Mouse (Mus musculus) frontal cortex, adult 2 months (tissue): Measurements from ENCODE around the gene Rnasel. TPM values are rescaled to one million over a fixed set of nuclear protein-coding genes. Genes with fewer than 3 reads are reported as not detected.
A peak's percentile ranks its signal among the peaks of the same experiment; 100 is the strongest.

Experiments
- DNase-seq, 2 experiments: peaks; one replicate each; pipeline ENCODE4 v3.0.0; 2022; ENCODE audit warnings: low spot score in 1 of 2; ENCODE audit errors: extremely low spot score in 1 of 2
- polyA plus RNA-seq: library from polyadenylated mRNA; depleted of rRNA; stranded (reverse); fragments of >200 nt; gene quantifications from 2 replicates; pipeline ENCODE4 v1.2.3, GENCODE M21; 2012; rRNA removed

Rnasel gene
- 18.4 and 21.6 TPM in 2 replicates for polyA plus RNA-seq

GRCm38 (mm10) chr1:153749211-153749801 lies at the start of gene Rnasel:
Gene Rnasel, plus strand, starts transcription at chr1:153749426.
- peak in 1 of 2 experiments; percentile 79 for DNase-seq

- no peak for DNase-seq
These were observed 48.7 kb upstream of the Rnasel start for GRCm38 (mm10) chr1:153700448-153701063.

GRCm38 (mm10) chr1:153701461-153701860 lies 47.8 kb upstream of the Rnasel start:
- DNase-seq: no peak

DNA sequence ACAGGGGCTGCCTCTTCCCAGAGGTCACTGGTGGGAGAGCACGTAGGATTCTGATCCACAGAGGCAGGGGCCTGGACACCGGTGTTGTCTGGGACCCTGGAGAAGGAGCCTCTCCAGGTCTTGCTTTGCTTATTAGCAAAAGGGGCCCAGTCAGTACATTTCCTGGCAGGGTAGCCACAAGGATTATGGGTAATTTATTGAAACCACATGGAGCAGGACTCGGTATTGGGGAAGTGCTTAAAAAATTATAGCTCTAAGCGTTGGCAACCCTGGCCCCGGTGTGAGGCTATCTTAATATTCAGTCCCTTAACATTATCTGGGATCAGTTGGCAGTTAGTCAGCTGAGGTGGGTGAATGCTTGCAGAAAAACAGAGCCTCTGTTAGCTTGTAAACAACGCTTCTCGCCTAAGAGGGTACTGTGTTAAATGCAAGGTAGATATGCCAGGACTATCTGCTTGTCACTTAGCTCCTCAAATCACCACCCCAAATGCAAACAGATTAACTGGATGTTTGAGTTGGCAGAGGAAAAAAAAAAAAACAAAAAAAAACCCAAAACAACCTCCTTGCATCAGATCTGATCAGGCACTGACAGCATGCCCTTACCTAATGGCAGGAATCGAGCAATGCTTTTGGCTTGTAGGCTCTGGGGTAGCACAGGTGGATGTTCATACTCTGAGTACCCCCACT lies 46.9 kb upstream of the Rnasel start:
- DNase-seq: no peak

- DNase-seq: no peak
These were observed 46.3 kb upstream of the Rnasel start for GRCm38 (mm10) chr1:153702853-153703410.

GRCm38 (mm10) chr1:153703445-153703991 lies 45.7 kb upstream of the Rnasel start:
- DNase-seq: peak in 1 of 2 experiments; percentile 54

- no peak for DNase-seq
These were observed 45.1 kb upstream of the Rnasel start for GRCm38 (mm10) chr1:153704174-153704573.

- DNase-seq: no peak
These were observed 44.2 kb upstream of the Rnasel start for GRCm38 (mm10) chr1:153704996-153705395.

- DNase-seq: no peak
These were observed 40.6 kb upstream of the Rnasel start for GRCm38 (mm10) chr1:153708626-153709025.

- DNase-seq: no peak
These were observed 39.8 kb upstream of the Rnasel start for GRCm38 (mm10) chr1:153709451-153709850.

GRCm38 (mm10) chr1:153711544-153712262 lies 37.5 kb upstream of the Rnasel start:
- no peak for DNase-seq

- DNase-seq: no peak
These were observed 36.6 kb upstream of the Rnasel start for GRCm38 (mm10) chr1:153712633-153713032.

- no peak for DNase-seq
These were observed 31.2 kb upstream of the Rnasel start for GRCm38 (mm10) chr1:153717990-153718389.

GRCm38 (mm10) chr1:153720935-153721334 lies 28.3 kb upstream of the Rnasel start:
- no peak for DNase-seq

DNA sequence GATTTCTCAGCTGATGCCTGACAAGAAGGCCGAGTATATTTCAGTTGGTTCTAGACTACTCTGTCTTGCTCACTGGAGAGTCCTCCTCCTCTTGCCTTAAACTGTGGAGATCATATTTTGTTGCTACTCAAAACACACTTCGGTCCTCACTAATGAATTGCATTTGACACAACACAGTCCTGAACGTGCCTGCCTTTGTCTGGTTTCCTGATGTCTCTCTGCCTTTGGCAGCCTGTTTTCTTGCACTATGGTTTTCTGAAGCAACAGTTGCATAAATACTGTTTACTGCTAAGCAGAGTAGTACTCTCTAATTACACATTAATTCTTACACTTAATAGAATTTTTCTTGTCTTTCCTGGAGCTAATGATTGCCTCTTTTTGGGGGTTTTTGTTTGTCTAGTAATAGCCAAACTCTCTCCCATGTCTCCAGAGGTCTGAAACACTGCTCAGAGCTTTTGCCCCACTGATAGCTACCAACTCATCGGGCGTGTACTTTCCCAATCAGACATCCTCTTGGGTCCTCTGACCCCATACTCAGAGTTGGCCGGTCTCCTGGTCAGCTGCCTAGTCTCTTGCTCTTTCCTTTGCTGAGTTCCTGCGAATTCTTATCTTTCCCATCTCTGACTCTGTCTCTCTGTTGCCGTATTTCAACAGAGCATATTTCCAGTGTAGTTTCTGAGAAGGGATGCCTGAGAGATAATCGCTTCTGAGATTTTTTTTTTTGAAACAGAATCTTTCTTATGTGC lies 27.5 kb upstream of the Rnasel start:
- no peak for DNase-seq

- no peak for DNase-seq
These were observed 25.8 kb upstream of the Rnasel start for GRCm38 (mm10) chr1:153723426-153723825.

- no peak for DNase-seq
These were observed 22.6 kb upstream of the Rnasel start for GRCm38 (mm10) chr1:153726636-153727035.

GRCm38 (mm10) chr1:153729806-153730205 lies 19.4 kb upstream of the Rnasel start:
- no peak for DNase-seq

GRCm38 (mm10) chr1:153730671-153731070 lies 18.6 kb upstream of the Rnasel start:
- DNase-seq: no peak

- no peak for DNase-seq
These were observed 16.0 kb upstream of the Rnasel start for GRCm38 (mm10) chr1:153733181-153733580.
